Mouse (Mus musculus) megakaryocyte, embryonic 14.5 days (primary cell): ENCODE data around the gene Zbtb16.

ENCODE experiments used
- FLI1 ChIP-seq: IDR thresholded peaks from 2 replicates; pipeline ENCODE4 v1.6.1; 2012; ENCODE audit warnings: low read length, inconsistent platforms, mixed read lengths
- GATA1 ChIP-seq: IDR thresholded peaks from 3 replicates; pipeline ENCODE4 v1.6.1; 2012; ENCODE audit warnings: mixed read lengths, low read length, inconsistent platforms, borderline replicate concordance

DNA sequence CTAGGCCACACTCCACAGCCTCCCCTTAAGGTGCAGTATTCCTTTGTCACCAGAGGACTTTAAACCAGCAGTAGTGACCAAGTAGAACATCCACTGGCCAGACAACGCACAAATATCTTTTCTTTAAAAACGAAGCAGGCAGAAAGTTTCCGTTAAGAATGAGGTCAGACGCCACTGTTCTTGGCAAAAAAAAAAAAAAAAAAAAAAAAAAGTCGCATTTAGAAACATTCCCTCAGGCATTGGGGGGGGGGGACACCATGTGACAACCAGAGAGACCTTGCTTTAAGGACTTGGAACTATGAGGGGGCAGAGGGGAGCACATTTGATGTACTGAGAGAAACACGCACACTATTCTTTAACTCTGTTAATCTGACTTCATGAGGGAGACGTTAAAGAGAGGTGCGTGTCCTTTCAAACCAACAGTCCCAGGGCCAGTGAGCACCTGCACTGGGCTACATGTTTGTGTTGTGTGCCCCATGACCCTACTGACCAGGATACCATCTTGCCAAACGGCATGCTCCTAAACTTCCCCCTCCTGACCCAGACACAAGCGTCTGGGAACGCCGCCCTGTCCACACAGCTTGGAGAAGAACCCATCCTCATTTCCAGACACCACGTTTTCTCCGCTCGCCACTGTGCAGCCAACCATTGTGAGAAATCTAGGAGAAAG, 14.0 kb downstream of the Zbtb16 start:
- TF ChIP-seq GATA1 (no peak), FLI1 (no peak)
